Comparison of ENCODE assay signal across 9 mouse cellular contexts in the genomic region with DNA sequence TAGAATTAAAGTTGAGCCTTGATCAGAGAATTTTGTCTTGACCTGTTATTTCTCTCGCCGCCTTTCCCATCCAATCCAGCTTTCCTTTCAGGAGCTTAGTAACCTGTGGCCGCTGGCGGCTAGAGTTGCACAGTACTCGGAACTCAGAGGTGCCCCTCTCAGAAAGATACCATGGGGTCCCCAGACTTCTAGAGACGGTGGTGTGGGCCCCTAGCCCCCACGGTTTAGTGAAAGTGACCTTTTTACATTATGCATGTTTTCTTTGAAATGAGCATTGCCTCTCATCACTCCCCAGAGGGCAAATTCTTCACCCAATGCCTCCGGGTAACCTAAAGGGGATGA. TPM values are rescaled to one million over a fixed set of nuclear protein-coding genes. Genes with fewer than 3 reads are reported as not detected.
DNase-seq lines count a peak whose midpoint lies in the region; ATAC-seq and TF ChIP-seq lines count a peak whose summit lies in the region.
"Had no signal": no experiment of that assay in that cellular context is flagged by ENCODE, and none has a peak within 500 bp of the region (broad histone marks: within the 10 kb centered on the region; RNA-seq: fewer than 3 reads in every experiment).

No protein-coding gene starts in this region.

- peak overlapping the region; percentile 60 for H3K4me2 ChIP-seq in embryonic facial prominence, embryonic 14.5 days (ENCODE audit: low read depth, low read length)
- peak overlapping the region; percentile 51 for H3K4me2 ChIP-seq in neural tube, embryonic 14.5 days (ENCODE audit: low read depth, low read length)

- WGBS in embryonic facial prominence, embryonic 14.5 days = 13% methylated on average over 8 of the region's 8 CpGs
- 26% methylated on average over 8 of the region's 8 CpGs for WGBS in neural tube, embryonic 14.5 days

- H3K9ac ChIP-seq in embryonic facial prominence, embryonic 14.5 days (ENCODE audit: low read depth, low read length) = peak overlapping the region; percentile 49
- H3K9ac ChIP-seq in neural tube, embryonic 14.5 days (replicated peaks; ENCODE audit: low read depth, low read length) = no peak overlapping the region; the same call in 1 of the 2 replicates

- peak overlapping the region; percentile 40 for H3K4me3 ChIP-seq in left cerebral cortex, adult 2 months
- peak overlapping the region; percentile 34 for H3K4me3 ChIP-seq in embryonic facial prominence, embryonic 14.5 days (ENCODE audit: low read depth, low read length)
- peak overlapping the region; percentile 30 for H3K4me3 ChIP-seq in neural tube, embryonic 14.5 days (ENCODE audit: low read depth, low read length)

- intact Hi-C loops in left cerebral cortex, adult 2 months (cut with DNase I) = loop anchor here (1.0 to 5.0 kb wide), 2 partner anchors 163 to 485 kb away; a partner anchor contains a TSS
- intact Hi-C loops in left cerebral cortex, postnatal 10 days (cut with DNase I) = loop anchor here (10.0 kb wide), 1 partner anchor 120 kb away; a partner anchor contains a TSS

- H3K9me3 ChIP-seq in embryonic facial prominence, embryonic 14.5 days (ENCODE audit: control insufficient read depth, low read length) = no peaks in the 10 kb centered on the region
- no peaks in the 10 kb centered on the region for H3K9me3 ChIP-seq in neural tube, embryonic 14.5 days (ENCODE audit: control insufficient read depth, low read length)

- peak overlapping the region; percentile 3; the same call in 1 of the 2 replicates for H3K27ac ChIP-seq in left cerebral cortex, adult 2 months
- H3K27ac ChIP-seq in embryonic facial prominence, embryonic 14.5 days (replicated peaks; ENCODE audit: low read depth, low read length) = no peak overlapping the region
- H3K27ac ChIP-seq in neural tube, embryonic 14.5 days (ENCODE audit: low read depth, low read length) = no peak overlapping the region

- ATAC-seq in embryonic facial prominence, embryonic 14.5 days (ENCODE audit: low read depth) = no peak; the same call in 1 of the 2 replicates
- peak; percentile 77 for ATAC-seq in neural tube, embryonic 14.5 days (ENCODE audit: low read depth)

- no peaks in the 10 kb centered on the region for H3K36me3 ChIP-seq in embryonic facial prominence, embryonic 14.5 days (ENCODE audit: control insufficient read depth, insufficient read depth, low read length)
- H3K36me3 ChIP-seq in neural tube, embryonic 14.5 days (ENCODE audit: control insufficient read depth, insufficient read depth, low read length) = no peaks in the 10 kb centered on the region

- DNase-seq in left cerebral cortex, adult 2 months (ENCODE audit: extremely low spot score in 1 of 2, low spot score in 2 of 2) = peak in 1 of 2 experiments; percentile 14
- no peak for DNase-seq in left cerebral cortex, postnatal 10 days (ENCODE audit: extremely low spot score in 1 of 2, low spot score in 2 of 2)
- DNase-seq in embryonic facial prominence, embryonic 14.5 days (ENCODE audit: low spot score) = no peak
- DNase-seq in kidney, postnatal 14 days = peak; percentile 3
- no peak for DNase-seq in spleen, postnatal 14 days (ENCODE audit: low spot score in 2 of 2)
- no peak for DNase-seq in ovary, postnatal 36 days (ENCODE audit: low spot score)
- no peak for DNase-seq in adipocyte (ENCODE audit: low spot score)

- no peaks in the 10 kb centered on the region for H3K27me3 ChIP-seq in embryonic facial prominence, embryonic 14.5 days (replicated peaks; ENCODE audit: control insufficient read depth, insufficient read depth, low read length)
- H3K27me3 ChIP-seq in neural tube, embryonic 14.5 days (ENCODE audit: control insufficient read depth, insufficient read depth, low read length) = no peaks in the 10 kb centered on the region

- no peaks in the 10 kb centered on the region for H3K4me1 ChIP-seq in embryonic facial prominence, embryonic 14.5 days (ENCODE audit: control insufficient read depth, insufficient read depth, low read length)
- no peaks in the 10 kb centered on the region for H3K4me1 ChIP-seq in neural tube, embryonic 14.5 days (ENCODE audit: control insufficient read depth, insufficient read depth, low read length)

- no peak for TF ChIP-seq CTCF in left cerebral cortex, adult 2 months (IDR thresholded peaks at IDR 0.05)

RNA-seq across cellular contexts. Expression of a gene that starts 13.9 kb away (rescaled TPM):
- 10 to 100 TPM; 16.0 to 18.1 TPM for total RNA-seq in left cerebral cortex, adult 2 months (2021)
- total RNA-seq in left cerebral cortex, postnatal 10 days (2021) = 1 to 10 TPM; 7.4 to 7.8 TPM
- 2.3 and 3.2 TPM in 2 replicates for polyA plus RNA-seq in embryonic facial prominence, embryonic 14.5 days (2014; fragmentation: Nextera tagmentation; extraction: Ambion mirVana)
- 6.9 and 8.3 TPM in 2 replicates for polyA plus RNA-seq in neural tube, embryonic 14.5 days (2014; fragmentation: Nextera tagmentation; extraction: Ambion mirVana)

RNA-seq across cellular contexts. Expression of a gene that starts 18.3 kb away (rescaled TPM):
- not detected for total RNA-seq in left cerebral cortex, adult 2 months (2021)
- not detected for total RNA-seq in left cerebral cortex, postnatal 10 days (2021)
- not detected in 2 replicates for polyA plus RNA-seq in embryonic facial prominence, embryonic 14.5 days (2014; fragmentation: Nextera tagmentation; extraction: Ambion mirVana)
- polyA plus RNA-seq in neural tube, embryonic 14.5 days (2014; fragmentation: Nextera tagmentation; extraction: Ambion mirVana) = 0.49 TPM in 1 of 2 replicates, not detected in the other
- polyA plus RNA-seq: gonadal fat pad, adult 2 months had no signal

RNA-seq across cellular contexts. Expression of a gene that starts 31.3 kb away (rescaled TPM):
- 1 to 10 TPM; 5.3 to 7.2 TPM for total RNA-seq in left cerebral cortex, adult 2 months (2021)
- 1 to 10 TPM; 7.4 to 8.4 TPM for total RNA-seq in left cerebral cortex, postnatal 10 days (2021)
- polyA plus RNA-seq in embryonic facial prominence, embryonic 14.5 days (2014; fragmentation: Nextera tagmentation; extraction: Ambion mirVana) = 6.5 TPM in 2 replicates
- polyA plus RNA-seq in neural tube, embryonic 14.5 days (2014; fragmentation: Nextera tagmentation; extraction: Ambion mirVana) = 13.1 and 14.2 TPM in 2 replicates
